In genomic region chr14:75445281-75445947, GRCm38 (mm10) we compare ENCODE assay signal across 8 mouse cellular contexts. TPM values are rescaled to one million over a fixed set of nuclear protein-coding genes. Genes with fewer than 3 reads are reported as not detected.
A peak's percentile ranks its signal among the peaks of the same experiment; 100 is the strongest.
DNase-seq lines count a peak whose midpoint lies in the region; ATAC-seq and TF ChIP-seq lines count a peak whose summit lies in the region.

No protein-coding gene starts in this region.

- H3K4me3 ChIP-seq in forebrain, embryonic 15.5 days, result peak overlapping the region; percentile 32
- H3K4me3 ChIP-seq in layer of hippocampus, adult 2 months, result peak overlapping the region; percentile 45
- H3K4me3 ChIP-seq in neural tube, embryonic 14.5 days (ENCODE audit: low read depth, low read length), result peak overlapping the region; percentile 14; the same call in 1 of the 2 replicates
- H3K4me3 ChIP-seq in thymus, adult 2 months (ENCODE audit: control insufficient read depth, insufficient read depth, low read length), result peak overlapping the region; percentile 43

- peak overlapping the region; percentile 75 for H3K27ac ChIP-seq in forebrain, embryonic 15.5 days (replicated peaks)
- peak overlapping the region; percentile 85 for H3K27ac ChIP-seq in layer of hippocampus, adult 2 months
- 0 out of 2 replicates have a peak overlapping the region, but pooled peaks have one; percentile 11 for H3K27ac ChIP-seq in neural tube, embryonic 14.5 days (ENCODE audit: low read depth, low read length)
- peak overlapping the region; percentile 90 for H3K27ac ChIP-seq in thymus, adult 2 months (ENCODE audit: control insufficient read depth, insufficient read depth, low read length)

- H3K9ac ChIP-seq in forebrain, embryonic 15.5 days (replicated peaks), result peak overlapping the region; percentile 29; the same call in 1 of the 2 replicates
- H3K9ac ChIP-seq in neural tube, embryonic 14.5 days (replicated peaks; ENCODE audit: low read depth, low read length), result no peak overlapping the region

- H3K27me3 ChIP-seq in forebrain, embryonic 15.5 days, result no peaks in the 10 kb centered on the region
- no peaks in the 10 kb centered on the region for H3K27me3 ChIP-seq in neural tube, embryonic 14.5 days (ENCODE audit: control insufficient read depth, insufficient read depth, low read length)
- no peaks in the 10 kb centered on the region for H3K27me3 ChIP-seq in thymus, adult 2 months (ENCODE audit: control insufficient read depth, insufficient read depth, low read length)

- no peaks in the 10 kb centered on the region for H3K9me3 ChIP-seq in forebrain, embryonic 15.5 days
- H3K9me3 ChIP-seq in neural tube, embryonic 14.5 days (ENCODE audit: control insufficient read depth, low read length), result no peaks in the 10 kb centered on the region

- H3K4me1 ChIP-seq in forebrain, embryonic 15.5 days, result peaks cover 17% of the 10 kb centered on the region
- peaks cover 6% of the 10 kb centered on the region; the same call in 1 of the 2 replicates for H3K4me1 ChIP-seq in neural tube, embryonic 14.5 days (ENCODE audit: control insufficient read depth, insufficient read depth, low read length)
- peaks cover 19% of the 10 kb centered on the region for H3K4me1 ChIP-seq in thymus, adult 2 months (replicated peaks; ENCODE audit: control insufficient read depth, insufficient read depth, low read length)

- peak overlapping the region; percentile 54 for H3K4me2 ChIP-seq in forebrain, embryonic 15.5 days (replicated peaks)
- H3K4me2 ChIP-seq in neural tube, embryonic 14.5 days (ENCODE audit: low read depth, low read length), result peak overlapping the region; percentile 49

- peak; percentile 91 for TF ChIP-seq POLR2A in thymus, adult 2 months (IDR thresholded peaks at IDR 0.05; ENCODE audit: control insufficient read depth, extremely low read depth, insufficient read depth, low read length, poor library complexity)

- DNase-seq in ES-CJ7 (ENCODE audit: low read depth, low spot score), result peak; percentile 38
- peak; percentile 15 for DNase-seq in c-Kit-positive CD71-positive TER-119-negative erythroid progenitor cells, embryonic 14.5 days (ENCODE audit: low read depth)
- peak; percentile 71 for DNase-seq in heart, postnatal 4 days
- peak; percentile 76 to 83 for DNase-seq in layer of hippocampus, adult 2 months (ENCODE audit: low spot score in 2 of 2)
- peak; percentile 72 to 74 for DNase-seq in lung, adult 18-20 months
- peak; percentile 90 for DNase-seq in thymus, adult 2 months

- TF ChIP-seq CTCF in layer of hippocampus, adult 2 months (conservative IDR thresholded peaks at IDR 0.05), result no peak
- TF ChIP-seq CTCF in thymus, adult 2 months (IDR thresholded peaks at IDR 0.05; ENCODE audit: borderline replicate concordance, control insufficient read depth, extremely low read depth, insufficient read depth, low read length, poor library complexity), result no peak

- ATAC-seq in forebrain, embryonic 15.5 days (replicated peaks), result peak; percentile 94
- ATAC-seq in neural tube, embryonic 14.5 days (ENCODE audit: low read depth), result peak; percentile 96

- H3K36me3 ChIP-seq in forebrain, embryonic 15.5 days, result no peaks in the 10 kb centered on the region
- H3K36me3 ChIP-seq in neural tube, embryonic 14.5 days (ENCODE audit: control insufficient read depth, insufficient read depth, low read length), result no peaks in the 10 kb centered on the region
- no peaks in the 10 kb centered on the region for H3K36me3 ChIP-seq in thymus, adult 2 months (ENCODE audit: control insufficient read depth, insufficient read depth, low read length)

- WGBS in forebrain, embryonic 15.5 days, result 4% methylated on average over 15 of the region's 15 CpGs
- 3% methylated on average over 15 of the region's 15 CpGs for WGBS in neural tube, embryonic 14.5 days
- WGBS in thymus, adult 2 months, result 6% methylated on average over 15 of the region's 15 CpGs

RNA-seq across cellular contexts. Expression of gene Siah3, which starts 10.4 kb away (rescaled TPM):
- 3.8 and 5.2 TPM in 2 replicates for polyA plus RNA-seq in forebrain, embryonic 15.5 days (2015; fragmentation: Nextera tagmentation; extraction: Ambion mirVana)
- total RNA-seq in heart, postnatal 4 days (2021), result under 1 TPM in 1 of 2 experiments, not detected in 1; 0.07 TPM
- 1 to 10 TPM; 7.7 to 8.5 TPM for total RNA-seq in layer of hippocampus, adult 2 months (2021)
- 11.1 and 11.8 TPM in 2 replicates for polyA plus RNA-seq in neural tube, embryonic 14.5 days (2014; fragmentation: Nextera tagmentation; extraction: Ambion mirVana)
- 0.05 and 0.11 TPM in 2 replicates for polyA plus RNA-seq in thymus, adult 2 months (2012; rRNA removed)

Comparison
In these comparisons a context has a peak if more than half of its experiments do, and no peak if none do; other contexts are left out.
1. Peak in every context shown above with its lines: DNase-seq, ATAC-seq, H3K4me3 ChIP-seq and H3K27ac ChIP-seq.
2. DNase-seq: peak in every context shown above with its lines; median percentile 90 in thymus, adult 2 months; 80 in layer of hippocampus, adult 2 months; 73 in lung, adult 18-20 months; 71 in heart, postnatal 4 days; 38 in ES-CJ7; 15 in c-Kit-positive CD71-positive TER-119-negative erythroid progenitor cells, embryonic 14.5 days.
3. H3K27ac ChIP-seq: peak in every context shown above with its lines; median percentile 90 in thymus, adult 2 months; 85 in layer of hippocampus, adult 2 months; 75 in forebrain, embryonic 15.5 days; 11 in neural tube, embryonic 14.5 days.